Mouse (Mus musculus) liver, adult 2 months (tissue): ENCODE measurements at regions not wholly inside any gene's neighbourhood (a gene's known extent, or its start where the extent isn't known, plus 50 kb on each side); places are given as distances from the start of the nearest gene placed in this dataset.

Source experiments
- CTCF ChIP-seq: fragments of 200-500 bp; IDR thresholded peaks from 2 replicates; pipeline ENCODE4 v1.5.1; 2011; ENCODE audit warnings: low read depth, low read length, control low read depth
- POLR2A ChIP-seq: fragments of 200-500 bp; IDR thresholded peaks from 2 replicates; pipeline ENCODE4 v1.6.1; 2011; ENCODE audit warnings: low read length, control low read depth; ENCODE audit not compliant: insufficient read depth; ENCODE audit errors: extremely low read depth

DNA sequence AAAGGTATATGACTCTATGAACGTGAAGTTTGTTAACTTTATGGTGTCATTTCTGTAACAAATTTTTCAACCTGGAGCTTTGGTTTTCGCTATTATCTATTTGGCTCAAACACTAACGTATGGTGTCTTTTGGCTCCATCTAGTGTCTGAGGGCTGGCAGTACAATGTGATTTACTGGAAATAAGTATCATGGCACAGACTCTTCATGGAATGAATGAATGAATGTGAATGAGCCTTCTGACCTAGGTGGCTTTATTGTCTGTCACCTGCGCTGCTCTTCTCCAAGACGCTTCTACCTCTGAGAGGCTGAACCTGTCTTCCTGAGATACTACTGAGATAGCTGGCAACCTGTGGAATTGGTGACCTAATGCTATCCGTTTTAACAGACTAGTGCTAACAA, 87.1 kb downstream of the Gm9733 start:
- TF ChIP-seq POLR2A = no peak
- peak; percentile 49 for TF ChIP-seq CTCF
